In the genomic region with DNA sequence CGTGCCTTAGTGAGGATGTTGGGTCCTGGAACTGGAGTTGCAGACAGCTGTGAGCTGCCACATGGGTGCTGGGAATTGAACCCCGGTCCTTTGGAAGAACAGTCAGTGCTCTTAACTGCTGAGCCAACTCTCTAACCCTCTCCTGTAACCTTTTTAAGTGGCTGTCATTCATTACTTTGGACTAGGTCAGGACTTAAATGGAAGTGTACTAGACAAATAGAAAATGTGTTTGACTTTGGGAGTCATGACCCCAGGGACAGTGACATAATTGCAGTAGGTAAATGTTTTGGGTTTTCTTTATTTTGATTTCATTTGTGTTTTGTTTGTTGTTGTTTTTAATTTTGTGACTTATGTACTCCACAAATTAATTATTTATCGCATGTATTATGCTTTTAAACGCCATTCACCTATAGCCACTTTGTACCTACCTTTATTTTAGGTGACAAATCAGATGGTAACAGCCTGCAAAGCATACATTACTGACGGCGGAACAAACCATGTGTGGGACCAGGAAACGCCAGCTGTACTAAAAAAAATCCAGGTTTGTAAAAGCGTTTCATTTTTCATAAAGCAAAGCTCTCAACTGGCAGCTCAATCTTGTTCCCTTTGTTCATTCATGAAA, we compare ENCODE assay signal across 8 mouse cellular contexts. TPM values are rescaled to one million over a fixed set of nuclear protein-coding genes. Genes with fewer than 3 reads are reported as not detected.
DNase-seq lines count a peak whose midpoint lies in the region; ATAC-seq and TF ChIP-seq lines count a peak whose summit lies in the region.

No protein-coding gene starts in this region.

- peaks cover 59% of the 10 kb centered on the region for H3K36me3 ChIP-seq in thymus, adult 2 months (ENCODE audit: control insufficient read depth, insufficient read depth, low read length)
- H3K36me3 ChIP-seq in liver, embryonic 16.5 days (ENCODE audit: control insufficient read depth, insufficient read depth) = no peaks in the 10 kb centered on the region
- no peaks in the 10 kb centered on the region for H3K36me3 ChIP-seq in stomach, postnatal 0 days (ENCODE audit: control insufficient read depth, insufficient read depth, low read length)

- WGBS in thymus, adult 2 months = 72% methylated on average over 8 of the region's 8 CpGs
- 47% methylated on average over 8 of the region's 8 CpGs for WGBS in liver, embryonic 16.5 days (ENCODE audit: insufficient replicate concordance)
- 35% methylated on average over 8 of the region's 8 CpGs for WGBS in stomach, postnatal 0 days

- no peak for TF ChIP-seq CTCF in gastrocnemius, adult 2 months (IDR thresholded peaks at IDR 0.05)
- TF ChIP-seq CTCF in thymus, adult 2 months (IDR thresholded peaks at IDR 0.05; ENCODE audit: borderline replicate concordance, control insufficient read depth, extremely low read depth, insufficient read depth, low read length, poor library complexity) = no peak
- no peak for TF ChIP-seq CTCF in stomach, postnatal 0 days (IDR thresholded peaks at IDR 0.05; ENCODE audit: low read depth)

- peak; percentile 64 for ATAC-seq in liver, embryonic 16.5 days (ENCODE audit: low read depth)
- ATAC-seq in stomach, postnatal 0 days (ENCODE audit: low FRiP score, low TSS enrichment) = peak; percentile 76

- H3K9ac ChIP-seq in liver, embryonic 16.5 days (ENCODE audit: low read depth, low read length) = peak overlapping the region; percentile 39
- H3K9ac ChIP-seq in stomach, postnatal 0 days (ENCODE audit: low read length) = 0 out of 2 replicates have a peak overlapping the region, but pooled peaks have one; percentile 28

- H3K4me1 ChIP-seq in thymus, adult 2 months (replicated peaks; ENCODE audit: control insufficient read depth, insufficient read depth, low read length) = no peaks in the 10 kb centered on the region
- H3K4me1 ChIP-seq in liver, embryonic 16.5 days (ENCODE audit: control insufficient read depth, low read depth, low read length) = no peaks in the 10 kb centered on the region
- no peaks in the 10 kb centered on the region for H3K4me1 ChIP-seq in stomach, postnatal 0 days (replicated peaks; ENCODE audit: control insufficient read depth, insufficient read depth)

- H3K9me3 ChIP-seq in liver, embryonic 16.5 days (replicated peaks; ENCODE audit: control insufficient read depth, low read length) = no peaks in the 10 kb centered on the region
- H3K9me3 ChIP-seq in stomach, postnatal 0 days (ENCODE audit: control insufficient read depth, low read length) = no peaks in the 10 kb centered on the region

- H3K27ac ChIP-seq in gastrocnemius, adult 2 months = no peak overlapping the region
- H3K27ac ChIP-seq in thymus, adult 2 months (ENCODE audit: control insufficient read depth, insufficient read depth, low read length) = no peak overlapping the region
- peak overlapping the region; percentile 74 for H3K27ac ChIP-seq in liver, embryonic 16.5 days (ENCODE audit: low read length)
- peak overlapping the region; percentile 67 for H3K27ac ChIP-seq in stomach, postnatal 0 days (replicated peaks)

- intact Hi-C loops in gastrocnemius, adult 2 months (cut with DNase I) = no loop called here

- H3K4me3 ChIP-seq in gastrocnemius, adult 2 months = peak overlapping the region; percentile 69
- peak overlapping the region; percentile 33; the same call in 1 of the 2 replicates for H3K4me3 ChIP-seq in thymus, adult 2 months (ENCODE audit: control insufficient read depth, insufficient read depth, low read length)
- peak overlapping the region; percentile 55 for H3K4me3 ChIP-seq in liver, embryonic 16.5 days (ENCODE audit: low read depth, low read length)
- peak overlapping the region; percentile 35 for H3K4me3 ChIP-seq in stomach, postnatal 0 days (ENCODE audit: low read depth, low read length)

- H3K4me2 ChIP-seq in liver, embryonic 16.5 days (ENCODE audit: low read depth, low read length) = peak overlapping the region; percentile 58
- H3K4me2 ChIP-seq in stomach, postnatal 0 days (replicated peaks; ENCODE audit: low read depth) = peak overlapping the region; percentile 53

- DNase-seq in gastrocnemius, adult 2 months = no peak
- DNase-seq in gastrocnemius, postnatal 25 days = no peak
- DNase-seq in thymus, adult 2 months = no peak
- DNase-seq in thymus, postnatal 36 days = no peak
- no peak for DNase-seq in stomach, postnatal 0 days (ENCODE audit: low spot score)
- DNase-seq in cerebellum, adult 11 months = no peak
- DNase-seq in embryo, embryonic 10.5 days (ENCODE audit: low spot score) = no peak

- no peaks in the 10 kb centered on the region for H3K27me3 ChIP-seq in thymus, adult 2 months (ENCODE audit: control insufficient read depth, insufficient read depth, low read length)
- H3K27me3 ChIP-seq in liver, embryonic 16.5 days (ENCODE audit: control insufficient read depth, insufficient read depth, low read depth, low read length) = no peaks in the 10 kb centered on the region
- no peaks in the 10 kb centered on the region for H3K27me3 ChIP-seq in stomach, postnatal 0 days (ENCODE audit: control insufficient read depth, insufficient read depth, low read length)

- TF ChIP-seq EP300 in stomach, postnatal 0 days (optimal IDR thresholded peaks at IDR 0.05) = no peak

- no peak for TF ChIP-seq POLR2A in thymus, adult 2 months (IDR thresholded peaks at IDR 0.05; ENCODE audit: control insufficient read depth, extremely low read depth, insufficient read depth, low read length, poor library complexity)

RNA-seq across cellular contexts. Expression of gene Glo1, which starts 31.0 kb away (rescaled TPM):
- total RNA-seq in gastrocnemius, adult 2 months (2021) = 100 to 1,000 TPM; 159 to 169 TPM
- 100 to 1,000 TPM; 132 to 148 TPM for total RNA-seq in gastrocnemius, postnatal 25 days (2021)
- 43.5 and 43.6 TPM in 2 replicates for polyA plus RNA-seq in thymus, adult 2 months (2012; rRNA removed)
- polyA plus RNA-seq in liver, embryonic 16.5 days (2015; fragmentation: Nextera tagmentation; extraction: Ambion mirVana) = 259 and 271 TPM in 2 replicates
- polyA plus RNA-seq in stomach, postnatal 0 days (2015; fragmentation: Nextera tagmentation; extraction: Ambion mirVana) = 172 and 190 TPM in 2 replicates

RNA-seq across cellular contexts. Expression of gene Dnah8, which starts 33.5 kb away (rescaled TPM):
- under 1 TPM in 1 of 2 experiments, not detected in 1; 0.11 TPM for total RNA-seq in gastrocnemius, adult 2 months (2021)
- total RNA-seq in gastrocnemius, postnatal 25 days (2021) = under 1 TPM; 0.28 to 0.32 TPM
- polyA plus RNA-seq in thymus, adult 2 months (2012; rRNA removed) = 51.3 and 58.4 TPM in 2 replicates
- 0.89 and 0.99 TPM in 2 replicates for polyA plus RNA-seq in liver, embryonic 16.5 days (2015; fragmentation: Nextera tagmentation; extraction: Ambion mirVana)
- 0.47 and 0.92 TPM in 2 replicates for polyA plus RNA-seq in stomach, postnatal 0 days (2015; fragmentation: Nextera tagmentation; extraction: Ambion mirVana)

Comparison
In these comparisons a context has a peak if more than half of its experiments do, and no peak if none do; other contexts are left out.
1. H3K27ac ChIP-seq: peak in liver, embryonic 16.5 days (single experiment) and stomach, postnatal 0 days (single experiment); none in gastrocnemius, adult 2 months (single experiment) and thymus, adult 2 months (single experiment).
2. RNA of gene Dnah8, which starts 33.5 kb away (polyA plus RNA-seq): 51.3 to 58.4 TPM in thymus, adult 2 months; 0.89 to 0.99 TPM in liver, embryonic 16.5 days and 0.47 to 0.92 TPM in stomach, postnatal 0 days; every median in the first group is over 10 times any median in the second.
3. Peak in every context shown above with its lines, with median percentiles within 50 percentile points of each other: H3K4me3 ChIP-seq.